Mouse (Mus musculus) testis, adult 2 months (tissue): Measurements from ENCODE around the gene Dtnbp1.

ENCODE experiments used
- CTCF ChIP-seq: fragments of 200-500 bp; IDR thresholded peaks from 2 replicates; pipeline ENCODE4 v1.5.1; 2012; ENCODE audit warnings: low read depth, mild to moderate bottlenecking, inconsistent platforms, low read length, moderate library complexity; ENCODE audit not compliant: control insufficient read depth, insufficient read depth, insufficient replicate concordance
- POLR2A ChIP-seq: fragments of 200-500 bp; IDR thresholded peaks from 2 replicates; pipeline ENCODE4 v1.6.1; 2012; ENCODE audit warnings: low read depth, mild to moderate bottlenecking, inconsistent platforms, low read length, moderate library complexity; ENCODE audit not compliant: control insufficient read depth

DNA sequence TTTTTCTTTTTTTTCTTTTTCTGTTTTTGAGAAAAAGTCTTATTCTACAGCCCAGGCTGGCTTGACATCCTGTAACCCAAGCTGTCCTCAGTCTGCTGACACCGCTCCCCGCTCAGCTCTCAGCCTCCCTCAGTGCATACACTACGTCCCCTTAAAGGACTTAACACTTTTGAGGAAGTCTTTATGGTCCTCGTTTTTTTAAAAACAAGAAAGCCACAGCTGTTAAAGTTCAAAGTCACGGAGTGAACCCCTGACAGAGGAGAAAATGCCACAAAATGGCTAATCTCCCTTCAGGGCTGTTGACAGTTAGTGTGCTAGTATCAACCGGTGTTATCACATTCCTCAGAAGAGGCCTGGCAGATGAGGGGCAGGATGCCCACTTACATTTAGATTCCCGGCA, 29.8 kb upstream of the Dtnbp1 start:
- TF ChIP-seq POLR2A (no peak), CTCF (no peak)
